Mouse (Mus musculus) neutrophil, adult 65 days (primary cell): ENCODE measurements around the gene Patj. TPM values are rescaled to one million over a fixed set of nuclear protein-coding genes. Genes with fewer than 3 reads are reported as not detected.

Experiments used
- total RNA-seq: library from RNA; stranded (reverse); gene quantifications from 2 replicates; pipeline ENCODE4 v1.2.4, GENCODE M21; 2023

The Patj gene
- 0.86 and 1.1 TPM in 2 replicates for total RNA-seq

DNA sequence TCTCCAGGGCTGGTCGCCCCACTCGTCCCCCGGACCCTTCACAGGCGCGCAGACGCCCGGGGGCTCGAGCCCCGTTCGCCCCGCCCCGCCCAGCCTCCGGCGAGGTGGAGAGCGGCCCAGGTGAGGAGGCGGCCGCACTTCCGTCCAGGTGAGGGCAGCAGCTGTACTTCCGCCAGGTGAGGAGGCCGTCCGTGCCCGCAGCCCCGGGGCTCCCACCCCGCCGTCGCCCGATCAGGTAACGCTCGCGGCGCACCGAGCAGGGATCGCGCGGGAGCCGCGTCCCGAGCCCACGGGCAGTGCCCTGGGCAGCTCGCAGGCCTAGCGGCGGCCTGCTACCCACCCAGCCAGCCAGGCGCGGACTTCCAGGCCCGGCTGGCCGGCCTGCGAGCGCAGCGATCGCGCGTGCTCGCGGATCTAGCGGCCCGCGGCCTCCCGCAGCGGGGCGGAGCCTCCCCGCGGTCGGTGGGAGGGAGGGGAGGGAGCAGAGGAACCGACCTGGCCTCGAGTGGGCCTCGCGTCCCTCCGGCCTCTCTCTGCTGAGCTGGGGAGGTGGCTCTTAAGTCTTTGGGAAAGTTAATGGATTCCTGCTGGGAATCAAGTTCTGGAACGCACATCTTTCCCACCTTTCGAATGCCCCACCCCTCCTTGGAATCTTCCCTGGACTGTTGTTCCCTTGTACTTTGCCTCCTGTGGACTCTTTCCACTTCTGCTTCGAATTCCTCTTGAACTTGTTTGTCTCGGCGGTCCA lies at the start of gene Patj:
Patj (plus strand) TSS at position 96 of the 748 bp plus-strand sequence.

DNA sequence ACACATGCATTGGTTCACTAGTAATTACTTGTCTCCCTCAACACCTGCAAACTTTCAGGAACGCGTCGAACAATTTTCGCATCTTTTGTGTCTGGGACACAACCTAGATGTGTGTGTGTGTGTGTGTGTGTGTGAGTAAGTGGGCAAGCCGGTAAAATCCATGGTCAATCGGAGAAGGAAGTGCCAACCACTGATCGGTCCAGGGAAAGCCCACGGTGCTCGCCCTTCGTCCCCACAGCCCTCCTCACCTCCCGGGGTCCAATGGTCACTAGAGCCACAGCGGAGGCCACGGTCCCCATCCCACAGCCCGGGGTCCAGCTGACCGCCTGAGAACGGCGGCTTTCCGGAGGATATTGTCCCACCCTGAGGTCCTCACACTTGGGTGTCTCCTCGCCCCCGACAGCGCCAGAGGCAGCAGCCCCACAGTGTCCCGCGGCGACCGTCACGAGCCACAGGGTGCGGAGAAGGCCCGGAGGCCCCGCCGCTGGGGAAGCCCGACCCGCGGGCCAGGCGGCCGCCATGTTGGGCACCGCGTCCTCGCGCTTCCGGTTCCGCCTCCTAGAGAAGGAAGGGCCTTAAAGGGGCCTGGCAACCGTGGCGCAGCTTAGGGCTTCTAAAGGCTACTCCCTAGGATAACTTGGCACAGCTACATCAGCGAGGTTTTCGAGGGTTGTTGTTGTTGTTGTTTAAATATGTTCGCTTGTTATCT lies 12.7 kb upstream of the Patj start, which contains the start of gene Tm2d1:
Tm2d1 (minus strand) TSS at position 591 of the 709 bp plus-strand sequence.

DNA sequence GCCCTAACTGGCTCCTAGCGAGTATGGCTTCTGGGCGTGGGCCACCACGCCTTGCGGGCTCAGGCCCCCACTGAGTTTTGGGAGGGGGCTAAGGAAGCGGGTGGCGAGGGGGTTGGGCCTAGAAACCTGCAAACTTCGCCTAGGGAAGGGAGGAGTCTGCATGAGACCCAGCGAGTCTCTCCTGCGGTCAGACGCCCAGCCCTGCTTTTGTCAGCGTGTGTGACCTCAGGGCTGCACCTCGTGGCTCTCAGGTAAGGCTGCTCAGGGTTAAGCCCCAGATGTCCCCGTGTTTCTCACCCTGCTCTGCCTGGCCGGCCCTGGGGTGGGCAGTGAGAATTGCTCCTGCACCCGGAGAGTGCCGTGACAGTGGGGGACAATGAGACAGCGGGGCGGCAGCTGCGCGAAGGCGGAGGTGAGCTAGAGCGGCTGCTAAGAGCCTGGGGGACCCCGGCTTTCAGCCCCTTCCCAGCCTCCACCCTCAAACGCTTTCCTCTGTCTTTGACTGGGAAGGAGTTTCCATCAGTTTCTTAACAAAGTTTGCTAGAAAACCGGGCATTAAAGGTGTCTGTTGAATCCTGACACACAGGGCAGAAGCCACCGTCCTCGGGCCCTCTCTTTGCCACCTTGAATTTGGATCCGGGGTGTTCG lies 331.1 kb downstream of the Patj start, which contains the start of gene L1td1:
L1td1 (plus strand) TSS at position 145 of the 648 bp plus-strand sequence.

Other genes starting within 250 kb of the Patj start
- 6.4 and 8.2 TPM in 2 replicates for gene Tm2d1, start 12.5 kb upstream of the Patj start, total RNA-seq